Mouse (Mus musculus): Measurements from ENCODE around the gene Asic4.

GRCm38 (mm10) chr1:75446656-75447055 lies 3.6 kb upstream of the Asic4 start:
- no peak for TF ChIP-seq CTCF (IDR thresholded peaks at IDR 0.05; ENCODE audit: extremely low read depth, insufficient read depth, insufficient read length, insufficient replicate concordance)
- TF ChIP-seq POLR2A (IDR thresholded peaks at IDR 0.05; ENCODE audit: low read depth, low read length), result no peak
